Mouse (Mus musculus): Measurements from ENCODE around the gene Socs5. TPM values are rescaled to one million over a fixed set of nuclear protein-coding genes. Genes with fewer than 3 reads are reported as not detected.

The Socs5 gene
- polyA plus RNA-seq, 1 experiment from 2014 or later = 10.8 TPM

GRCm38 (mm10) chr17:87181683-87182346 is 74.3 kb downstream of the Socs5 start:
- H3K9me3 ChIP-seq (replicated peaks; ENCODE audit: control insufficient read depth, low read length) = peaks cover 3% of the 10 kb centered on the region; the same call in 1 of the 2 replicates
- H3K4me1 ChIP-seq (ENCODE audit: control insufficient read depth, insufficient read depth, low read length) = peaks cover 32% of the 10 kb centered on the region
- 66% methylated on average over 8 of the region's 8 CpGs for WGBS
- H3K36me3 ChIP-seq (ENCODE audit: control insufficient read depth, insufficient read depth) = no peaks in the 10 kb centered on the region
- H3K4me3 ChIP-seq (ENCODE audit: low read length) = no peak overlapping the region
- no peak for ATAC-seq (replicated peaks; ENCODE audit: extremely low read depth, insufficient read depth, low FRiP score)
- no peak overlapping the region for H3K9ac ChIP-seq (ENCODE audit: low read length)
- H3K27ac ChIP-seq (ENCODE audit: low read length) = no peak overlapping the region
- H3K4me2 ChIP-seq (ENCODE audit: low read depth, low read length) = no peak overlapping the region
- H3K27me3 ChIP-seq (ENCODE audit: control insufficient read depth, insufficient read depth, low read length) = no peaks in the 10 kb centered on the region

DNA sequence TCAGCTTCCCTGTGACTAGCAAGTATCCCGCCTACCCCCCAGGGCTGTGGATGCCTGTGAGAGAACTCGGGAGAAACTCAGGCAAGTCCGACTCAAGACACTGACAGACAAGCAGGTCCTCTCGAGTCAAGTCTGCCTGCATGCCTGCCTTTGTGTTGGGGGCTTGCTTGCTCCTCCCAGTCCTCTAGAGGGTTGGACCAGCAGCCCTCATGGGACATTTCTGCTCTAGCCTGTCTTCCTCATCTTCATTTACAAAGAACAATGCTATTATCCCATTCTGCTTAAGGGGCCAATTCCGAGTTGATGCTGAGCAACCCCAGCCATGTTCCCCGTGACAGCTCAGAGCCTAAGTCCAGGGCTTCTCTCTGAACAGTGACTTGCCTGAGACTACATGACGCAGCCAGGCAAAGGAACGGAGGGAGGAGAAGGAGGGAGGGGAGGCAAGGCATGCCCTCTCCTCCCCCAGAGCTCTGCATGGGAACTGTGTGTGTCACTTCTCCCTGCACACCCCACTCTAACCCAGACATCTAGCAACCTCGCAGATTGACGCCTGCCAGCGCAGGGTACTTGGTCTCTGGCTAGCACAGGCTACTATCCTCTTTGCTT is 78.1 kb downstream of the Socs5 start:
- no peak for ATAC-seq (replicated peaks; ENCODE audit: extremely low read depth, insufficient read depth, low FRiP score)
- peaks cover 12% of the 10 kb centered on the region for H3K4me1 ChIP-seq (ENCODE audit: control insufficient read depth, insufficient read depth, low read length)
- no peak overlapping the region for H3K9ac ChIP-seq (ENCODE audit: low read length)
- 31% methylated on average over 11 of the region's 11 CpGs for WGBS
- H3K27me3 ChIP-seq (ENCODE audit: control insufficient read depth, insufficient read depth, low read length) = no peaks in the 10 kb centered on the region; the same call in 1 of the 2 replicates
- H3K4me3 ChIP-seq (ENCODE audit: low read length) = no peak overlapping the region
- no peak overlapping the region for H3K4me2 ChIP-seq (ENCODE audit: low read depth, low read length)
- H3K36me3 ChIP-seq (ENCODE audit: control insufficient read depth, insufficient read depth) = no peaks in the 10 kb centered on the region
- H3K9me3 ChIP-seq (replicated peaks; ENCODE audit: control insufficient read depth, low read length) = peaks cover 3% of the 10 kb centered on the region; the same call in 1 of the 2 replicates
- H3K27ac ChIP-seq (ENCODE audit: low read length) = no peak overlapping the region

GRCm38 (mm10) chr17:87187005-87187404 is 79.5 kb downstream of the Socs5 start:
- 47% methylated on average over 17 of the region's 17 CpGs for WGBS
- H3K4me3 ChIP-seq (ENCODE audit: low read length) = no peak overlapping the region
- no peak overlapping the region for H3K4me2 ChIP-seq (ENCODE audit: low read depth, low read length)

More at GRCm38 (mm10) chr17:87187005-87187404, 79.5 kb downstream of the Socs5 start:
- peaks cover 3% of the 10 kb centered on the region; the same call in 1 of the 2 replicates for H3K9me3 ChIP-seq (replicated peaks; ENCODE audit: control insufficient read depth, low read length)
- no peak overlapping the region for H3K9ac ChIP-seq (ENCODE audit: low read length)
- no peak for ATAC-seq (replicated peaks; ENCODE audit: extremely low read depth, insufficient read depth, low FRiP score)
- H3K27me3 ChIP-seq (ENCODE audit: control insufficient read depth, insufficient read depth, low read length) = no peaks in the 10 kb centered on the region; the same call in 1 of the 2 replicates
- no peaks in the 10 kb centered on the region for H3K36me3 ChIP-seq (ENCODE audit: control insufficient read depth, insufficient read depth)
- no peak overlapping the region for H3K27ac ChIP-seq (ENCODE audit: low read length)
- peaks cover 12% of the 10 kb centered on the region for H3K4me1 ChIP-seq (ENCODE audit: control insufficient read depth, insufficient read depth, low read length)

Small RNAs within 50 kb of the gene (microRNA-seq; reads per million reads assigned to microRNA genes)
- not detected for gene Gm22346

Other genes with a start within 250 kb of the Socs5 start
- gene Tmem247, start 190.3 kb upstream of the Socs5 start, polyA plus RNA-seq (2015; fragmentation: Nextera tagmentation; extraction: Ambion mirVana) = not detected in 2 replicates
- gene Atp6v1e2, start 159.8 kb upstream of the Socs5 start, polyA plus RNA-seq (2015; fragmentation: Nextera tagmentation; extraction: Ambion mirVana) = not detected in 2 replicates
- gene Rhoq, start 144.6 kb upstream of the Socs5 start, polyA plus RNA-seq (2015; fragmentation: Nextera tagmentation; extraction: Ambion mirVana) = 19.9 and 20.4 TPM in 2 replicates
- gene Pigf, start 82.3 kb upstream of the Socs5 start, polyA plus RNA-seq (2015; fragmentation: Nextera tagmentation; extraction: Ambion mirVana) = 13.7 and 14.2 TPM in 2 replicates
- 106 and 120 TPM in 2 replicates for gene Cript, start 82.1 kb upstream of the Socs5 start, polyA plus RNA-seq (2015; fragmentation: Nextera tagmentation; extraction: Ambion mirVana)
- gene Mcfd2, start 158.3 kb downstream of the Socs5 start, polyA plus RNA-seq (2015; fragmentation: Nextera tagmentation; extraction: Ambion mirVana) = 83.5 and 94.4 TPM in 2 replicates
- gene Ttc7, start 175.2 kb downstream of the Socs5 start, polyA plus RNA-seq (2015; fragmentation: Nextera tagmentation; extraction: Ambion mirVana) = 3.9 and 6.2 TPM in 2 replicates